Mouse (Mus musculus) liver, embryonic 16.5 days (tissue): Measurements from ENCODE around the gene Timm17b. TPM values are rescaled to one million over a fixed set of nuclear protein-coding genes. Genes with fewer than 3 reads are reported as not detected.
A peak's percentile ranks its signal among the peaks of the same experiment; 100 is the strongest.

ENCODE experiments used
- ATAC-seq: fragments of 200-750 bp; cut with Nextera tagmentation; 2 replicates; pipeline ENCODE4 v1.8.0; 2017; ENCODE audit warnings: low read depth, mild to moderate bottlenecking, moderate number of reproducible peaks, moderate library complexity
- H3K27ac ChIP-seq: fragments of 300-500 bp; sonication (generic); 2 replicates; pipeline ENCODE4 v1.5.1; 2014; ENCODE audit warnings: mild to moderate bottlenecking, low read length
- H3K27me3 ChIP-seq: fragments of 300-500 bp; sonication (generic); 2 replicates; pipeline ENCODE4 v1.6.1; 2014; ENCODE audit warnings: low read depth, low read length, mixed read lengths; ENCODE audit not compliant: control insufficient read depth, insufficient read depth
- H3K36me3 ChIP-seq: fragments of 300-500 bp; sonication (generic); 2 replicates; pipeline ENCODE4 v1.6.1; 2014; ENCODE audit warnings: mild to moderate bottlenecking; ENCODE audit not compliant: control insufficient read depth, insufficient read depth
- H3K4me1 ChIP-seq: fragments of 300-500 bp; sonication (generic); 2 replicates; pipeline ENCODE4 v1.6.1; 2014; ENCODE audit warnings: low read depth, low read length, mixed read lengths; ENCODE audit not compliant: control insufficient read depth
- H3K4me2 ChIP-seq: fragments of 300-500 bp; sonication (generic); 2 replicates; pipeline ENCODE4 v1.6.1; 2014; ENCODE audit warnings: low read depth, low read length, mixed read lengths
- H3K4me3 ChIP-seq: fragments of 300-500 bp; sonication (generic); 2 replicates; pipeline ENCODE4 v1.5.1; 2014; ENCODE audit warnings: low read depth, mild to moderate bottlenecking, low read length
- H3K9ac ChIP-seq: fragments of 300-500 bp; sonication (generic); 2 replicates; pipeline ENCODE4 v1.6.1; 2014; ENCODE audit warnings: low read depth, low read length
- H3K9me3 ChIP-seq: fragments of 300-500 bp; sonication (generic); replicated peaks from 2 replicates; pipeline ENCODE4 v1.6.1; 2016; ENCODE audit warnings: low read length; ENCODE audit not compliant: control insufficient read depth
- WGBS: fragments of 180-500 bp; shearing (Covaris S2); extraction: QIAGEN DNeasy Blood & Tissue Kit; methylation state at CpG from one replicate; pipeline ENCODE4 v1.1.7; 2014; ENCODE audit not compliant: insufficient replicate concordance; 5-methylcytosine and 5-hydroxymethylcytosine counted together
- polyA plus RNA-seq: library from polyadenylated mRNA; unstranded; fragments of >200 nt; fragmentation: Nextera tagmentation; extraction: Ambion mirVana; gene quantifications from 2 replicates; pipeline ENCODE4 v1.2.1, GENCODE M21; 2015

The Timm17b gene
- polyA plus RNA-seq, 1 experiment from 2014 or later: 94.9 TPM

- 68% methylated on average over 6 of the region's 6 CpGs for WGBS
- ATAC-seq: no peak
- H3K4me1 ChIP-seq: no peaks in the 10 kb centered on the region
- H3K9me3 ChIP-seq: no peaks in the 10 kb centered on the region
- H3K9ac ChIP-seq: no peak overlapping the region
- H3K4me3 ChIP-seq: no peak overlapping the region
- H3K27me3 ChIP-seq: no peaks in the 10 kb centered on the region
- no peak overlapping the region for H3K27ac ChIP-seq
- H3K4me2 ChIP-seq: no peak overlapping the region
- no peaks in the 10 kb centered on the region for H3K36me3 ChIP-seq
These were observed 38.5 kb downstream of the Timm17b start for GRCm38 (mm10) chrX:7937667-7938066.

DNA sequence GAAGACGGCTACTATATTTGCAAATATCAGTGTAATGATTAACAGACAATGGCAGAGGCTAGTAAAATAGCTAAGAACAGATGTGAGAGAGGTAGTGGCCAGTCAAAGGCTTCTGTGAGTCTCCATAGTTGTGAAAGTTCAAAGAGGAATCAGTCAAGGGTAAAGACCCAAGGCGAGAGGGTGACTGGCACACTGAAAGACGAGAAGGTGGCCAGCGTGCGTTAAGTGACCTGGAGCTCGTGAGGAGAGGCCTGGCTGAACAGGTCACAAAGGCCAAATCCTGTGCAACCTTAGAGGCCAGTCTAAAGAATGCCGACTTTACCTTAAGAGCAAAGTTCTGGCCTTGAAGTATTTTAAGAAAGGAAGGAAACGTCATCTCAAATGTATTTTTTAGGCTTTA is 46.5 kb downstream of the Timm17b start:
- WGBS: 72% methylated on average over 8 of the region's 8 CpGs
- Histone ChIP-seq H3K27ac (no peak overlapping the region), H3K36me3 (no peaks in the 10 kb centered on the region), H3K9ac (no peak overlapping the region), H3K4me1 (peaks cover 5% of the 10 kb centered on the region), H3K4me3 (no peak overlapping the region), H3K4me2 (no peak overlapping the region), H3K9me3 (no peaks in the 10 kb centered on the region), H3K27me3 (no peaks in the 10 kb centered on the region)
- ATAC-seq: no peak

DNA sequence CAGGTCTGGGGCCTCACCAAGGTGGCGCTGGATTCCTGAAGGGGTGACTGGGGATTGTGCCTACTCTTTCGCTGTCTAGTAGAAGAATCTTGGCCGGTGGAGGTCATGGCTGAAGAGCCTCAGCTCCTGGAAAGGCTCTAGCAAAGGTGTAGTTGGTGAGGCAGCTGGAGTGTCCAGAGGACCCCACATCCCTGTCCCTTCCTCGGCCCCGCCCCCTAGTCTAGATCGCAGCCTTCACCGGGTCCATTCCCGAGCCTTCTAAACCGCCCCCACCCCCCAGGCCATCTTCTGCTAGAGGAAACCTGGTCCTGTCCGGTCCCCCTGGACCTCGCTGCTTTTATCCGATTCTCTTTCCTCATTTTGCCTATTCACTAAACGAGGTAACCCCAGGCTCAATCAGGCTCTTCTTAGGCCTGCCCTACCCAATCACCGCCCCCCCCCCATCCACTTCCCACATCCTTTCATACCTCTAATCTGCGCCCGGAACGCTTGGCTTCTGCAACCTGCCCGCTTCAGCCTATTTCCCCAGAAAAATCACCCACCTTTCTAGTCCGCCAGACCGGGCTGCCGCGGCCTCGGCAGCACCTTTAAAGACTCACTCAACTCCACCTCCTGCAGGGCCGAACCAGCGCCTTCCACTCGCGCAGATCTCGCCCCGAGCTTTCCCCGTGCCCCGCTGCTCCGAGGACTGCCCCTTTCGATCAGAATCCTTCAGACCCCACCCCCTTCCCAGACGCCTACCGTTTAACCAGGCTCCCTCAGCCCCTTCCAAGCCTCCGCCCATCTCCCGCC is 48.1 kb downstream of the Timm17b start, which contains the start of gene Hdac6:
Gene Hdac6, minus strand, starts transcription at position 782 of the 792 bp plus-strand sequence.
- whole genome bisulfite sequencing: 21% methylated on average over 36 of the region's 37 CpGs
- Histone ChIP-seq H3K4me1 (peaks cover 5% of the 10 kb centered on the region), H3K4me3 (peak within 1 kb of the TSS; percentile 68), H3K4me2 (peak within 1 kb of the TSS; percentile 74), H3K27ac (no peak within 1 kb of the TSS), H3K36me3 (no peaks in the 10 kb centered on the region), H3K9me3 (no peaks in the 10 kb centered on the region), H3K9ac (peak within 1 kb of the TSS; percentile 55), H3K27me3 (no peaks in the 10 kb centered on the region)
- 0 out of 2 replicates have a peak, but pooled peaks have one; percentile 0 for ATAC-seq

- Histone ChIP-seq H3K27me3 (no peaks in the 10 kb centered on the region), H3K4me1 (peaks cover 5% of the 10 kb centered on the region), H3K4me3 (peak overlapping the region; percentile 68), H3K36me3 (no peaks in the 10 kb centered on the region), H3K9me3 (no peaks in the 10 kb centered on the region), H3K9ac (peak overlapping the region; percentile 8; the same call in 1 of the 2 replicates), H3K27ac (no peak overlapping the region), H3K4me2 (peak overlapping the region; percentile 74)
- WGBS: 20% methylated on average over 38 of the region's 38 CpGs
- peak; percentile 98 for ATAC-seq
These were observed 48.8 kb downstream of the Timm17b start for GRCm38 (mm10) chrX:7947900-7948492.

GRCm38 (mm10) chrX:7950091-7950490 is 50.9 kb downstream of the Timm17b start:
- Histone ChIP-seq H3K27ac (no peak overlapping the region), H3K27me3 (no peaks in the 10 kb centered on the region), H3K4me3 (no peak overlapping the region), H3K4me1 (peaks cover 5% of the 10 kb centered on the region), H3K36me3 (no peaks in the 10 kb centered on the region), H3K9me3 (no peaks in the 10 kb centered on the region), H3K4me2 (no peak overlapping the region), H3K9ac (no peak overlapping the region)
- no peak for ATAC-seq
- 81% methylated on average over 7 of the region's 7 CpGs for WGBS

Other genes starting within 250 kb of the Timm17b start
- gene Prickle3, start 242.1 kb upstream of the Timm17b start, polyA plus RNA-seq: 1.4 and 2.3 TPM in 2 replicates
- 24.8 and 29.2 TPM in 2 replicates for gene Plp2, start 228.0 kb upstream of the Timm17b start, polyA plus RNA-seq
- gene Magix, start 218.1 kb upstream of the Timm17b start, polyA plus RNA-seq: 0.12 TPM in 1 of 2 replicates, not detected in the other
- gene Gpkow, start 202.2 kb upstream of the Timm17b start, polyA plus RNA-seq: 13.4 and 14.0 TPM in 2 replicates
- 19.9 and 21.8 TPM in 2 replicates for gene Wdr45, start 185.0 kb upstream of the Timm17b start, polyA plus RNA-seq
- gene Gm45208, start 177.1 kb upstream of the Timm17b start, polyA plus RNA-seq: 0.27 and 0.51 TPM in 2 replicates
- gene Praf2, start 170.9 kb upstream of the Timm17b start, polyA plus RNA-seq: 5.2 and 6.0 TPM in 2 replicates
- gene Ccdc120, start 148.5 kb upstream of the Timm17b start, polyA plus RNA-seq: 1.6 and 1.9 TPM in 2 replicates
- gene Tfe3, start 136.8 kb upstream of the Timm17b start, polyA plus RNA-seq: 9.5 and 11.4 TPM in 2 replicates
- 27.7 and 28.9 TPM in 2 replicates for gene Gripap1, start 109.6 kb upstream of the Timm17b start, polyA plus RNA-seq
- gene Kcnd1, start 77.1 kb upstream of the Timm17b start, polyA plus RNA-seq: 0.19 TPM in 2 replicates
- 32.9 and 42.5 TPM in 2 replicates for gene Otud5, start 58.0 kb upstream of the Timm17b start, polyA plus RNA-seq
- 3.1 and 3.5 TPM in 2 replicates for gene Pim2, start 21.1 kb upstream of the Timm17b start, polyA plus RNA-seq
- gene Slc35a2, start 15.3 kb upstream of the Timm17b start, polyA plus RNA-seq: 13.5 and 14.2 TPM in 2 replicates
- 36.8 and 38.6 TPM in 2 replicates for gene Pqbp1, start 88 bp upstream of the Timm17b start, polyA plus RNA-seq
- not detected in 2 replicates for gene Gm10491, start 8.5 kb downstream of the Timm17b start, polyA plus RNA-seq
- not detected in 2 replicates for gene Gm10490, start 10.2 kb downstream of the Timm17b start, polyA plus RNA-seq
- gene Pcsk1n, start 20.5 kb downstream of the Timm17b start, polyA plus RNA-seq: 0.05 and 0.17 TPM in 2 replicates
- not detected in 2 replicates for gene Eras, start 29.2 kb downstream of the Timm17b start, polyA plus RNA-seq
- 11.5 and 12.1 TPM in 2 replicates for gene Hdac6, start 48.5 kb downstream of the Timm17b start, polyA plus RNA-seq
- gene Gata1, start 78.7 kb downstream of the Timm17b start, polyA plus RNA-seq: 101 and 107 TPM in 2 replicates
- 0.13 and 0.28 TPM in 2 replicates for gene Glod5, start 119.1 kb downstream of the Timm17b start, polyA plus RNA-seq
- 28.6 and 30.1 TPM in 2 replicates for gene Suv39h1, start 175.4 kb downstream of the Timm17b start, polyA plus RNA-seq
- 1.6 and 1.7 TPM in 2 replicates for gene Was, start 191.1 kb downstream of the Timm17b start, polyA plus RNA-seq
- 5.3 and 6.5 TPM in 2 replicates for gene Wdr13, start 233.5 kb downstream of the Timm17b start, polyA plus RNA-seq
- gene Rbm3, start 246.5 kb downstream of the Timm17b start, polyA plus RNA-seq: 217 and 231 TPM in 2 replicates